Mouse (Mus musculus) erythroblast, embryonic 14.5 days (primary cell): Measurements from ENCODE around the gene Thap7.

Source experiments
- GATA1 ChIP-seq: IDR thresholded peaks from 2 replicates; pipeline ENCODE4 v1.6.1; 2012; ENCODE audit warnings: low read length, inconsistent platforms, mixed read lengths
- TAL1 ChIP-seq: IDR thresholded peaks from 3 replicates; pipeline ENCODE4 v1.6.1; 2012; ENCODE audit warnings: low read length, inconsistent platforms, mixed read lengths

- no peak for TF ChIP-seq TAL1
- no peak for TF ChIP-seq GATA1
Observed at GRCm38 (mm10) chr16:17566186-17566585, 35.2 kb upstream of the Thap7 start.
